Mouse (Mus musculus): ENCODE results near the gene 1520401A03Rik. TPM values are rescaled to one million over a fixed set of nuclear protein-coding genes. Genes with fewer than 3 reads are reported as not detected.

The 1520401A03Rik gene
- polyA plus RNA-seq, 1 experiment from 2014 or later = 0.30 TPM

Other genes starting within 250 kb of the 1520401A03Rik start
- not detected in 2 replicates for gene Vmn2r117, start 243.1 kb downstream of the 1520401A03Rik start, polyA plus RNA-seq (2015; fragmentation: Nextera tagmentation; extraction: Ambion mirVana)
- 18.0 and 20.4 TPM in 2 replicates for gene Zfp213, start 158.5 kb downstream of the 1520401A03Rik start, polyA plus RNA-seq (2015; fragmentation: Nextera tagmentation; extraction: Ambion mirVana)
- 26.6 and 28.7 TPM in 2 replicates for gene Zfp13, start 123.3 kb downstream of the 1520401A03Rik start, polyA plus RNA-seq (2015; fragmentation: Nextera tagmentation; extraction: Ambion mirVana)
- gene Zscan10, start 121.9 kb downstream of the 1520401A03Rik start, polyA plus RNA-seq (2015; fragmentation: Nextera tagmentation; extraction: Ambion mirVana) = not detected in 2 replicates
- 1.1 TPM in 2 replicates for gene Mmp25, start 77.5 kb downstream of the 1520401A03Rik start, polyA plus RNA-seq (2015; fragmentation: Nextera tagmentation; extraction: Ambion mirVana)
- 0.16 TPM in 1 of 2 replicates, not detected in the other for gene Bicdl2, start 62.3 kb downstream of the 1520401A03Rik start, polyA plus RNA-seq (2015; fragmentation: Nextera tagmentation; extraction: Ambion mirVana)
- 84.9 and 90.9 TPM in 2 replicates for gene Hcfc1r1, start 49.2 kb downstream of the 1520401A03Rik start, polyA plus RNA-seq (2015; fragmentation: Nextera tagmentation; extraction: Ambion mirVana)
- 44.8 and 46.5 TPM in 2 replicates for gene Thoc6, start 48.9 kb downstream of the 1520401A03Rik start, polyA plus RNA-seq (2015; fragmentation: Nextera tagmentation; extraction: Ambion mirVana)
- gene Tnfrsf12a, start 45.3 kb downstream of the 1520401A03Rik start, polyA plus RNA-seq (2015; fragmentation: Nextera tagmentation; extraction: Ambion mirVana) = 1.4 and 2.9 TPM in 2 replicates
- gene Cldn6, start 43.5 kb downstream of the 1520401A03Rik start, polyA plus RNA-seq (2015; fragmentation: Nextera tagmentation; extraction: Ambion mirVana) = 0.15 and 0.17 TPM in 2 replicates
- gene Cldn9, start 38.8 kb downstream of the 1520401A03Rik start, polyA plus RNA-seq (2015; fragmentation: Nextera tagmentation; extraction: Ambion mirVana) = 0.32 and 1.1 TPM in 2 replicates
- 21.4 and 26.5 TPM in 2 replicates for gene Pkmyt1, start 3.6 kb upstream of the 1520401A03Rik start, polyA plus RNA-seq (2015; fragmentation: Nextera tagmentation; extraction: Ambion mirVana)
- gene Paqr4, start 18.1 kb upstream of the 1520401A03Rik start, polyA plus RNA-seq (2015; fragmentation: Nextera tagmentation; extraction: Ambion mirVana) = 55.8 and 56.8 TPM in 2 replicates
- 0.57 and 0.66 TPM in 2 replicates for gene Kremen2, start 23.1 kb upstream of the 1520401A03Rik start, polyA plus RNA-seq (2015; fragmentation: Nextera tagmentation; extraction: Ambion mirVana)
- gene Flywch1, start 48.8 kb upstream of the 1520401A03Rik start, polyA plus RNA-seq (2015; fragmentation: Nextera tagmentation; extraction: Ambion mirVana) = 238 and 243 TPM in 2 replicates
- 63.9 and 70.5 TPM in 2 replicates for gene Flywch2, start 63.3 kb upstream of the 1520401A03Rik start, polyA plus RNA-seq (2015; fragmentation: Nextera tagmentation; extraction: Ambion mirVana)
- 639 and 664 TPM in 2 replicates for gene Srrm2, start 67.7 kb upstream of the 1520401A03Rik start, polyA plus RNA-seq (2015; fragmentation: Nextera tagmentation; extraction: Ambion mirVana)
- gene Elob, start 106.4 kb upstream of the 1520401A03Rik start, polyA plus RNA-seq (2015; fragmentation: Nextera tagmentation; extraction: Ambion mirVana) = 1,286 and 1,324 TPM in 2 replicates
- gene Prss33, start 113.3 kb upstream of the 1520401A03Rik start, polyA plus RNA-seq (2015; fragmentation: Nextera tagmentation; extraction: Ambion mirVana) = 0.30 and 0.36 TPM in 2 replicates
- not detected in 2 replicates for gene Prss32, start 121.1 kb upstream of the 1520401A03Rik start, polyA plus RNA-seq (2015; fragmentation: Nextera tagmentation; extraction: Ambion mirVana)
- gene Prss41, start 121.4 kb upstream of the 1520401A03Rik start, polyA plus RNA-seq (2015; fragmentation: Nextera tagmentation; extraction: Ambion mirVana) = 0.94 and 1.5 TPM in 2 replicates
- not detected in 2 replicates for gene Prss21, start 145.3 kb upstream of the 1520401A03Rik start, polyA plus RNA-seq (2015; fragmentation: Nextera tagmentation; extraction: Ambion mirVana)
- not detected in 2 replicates for gene Dcpp1, start 158.1 kb upstream of the 1520401A03Rik start, polyA plus RNA-seq (2015; fragmentation: Nextera tagmentation; extraction: Ambion mirVana)
- gene Dcpp2, start 158.1 kb upstream of the 1520401A03Rik start, polyA plus RNA-seq (2015; fragmentation: Nextera tagmentation; extraction: Ambion mirVana) = not detected in 2 replicates
- not detected in 2 replicates for gene Dcpp3, start 194.7 kb upstream of the 1520401A03Rik start, polyA plus RNA-seq (2015; fragmentation: Nextera tagmentation; extraction: Ambion mirVana)
- gene Sbp, start 218.9 kb upstream of the 1520401A03Rik start, polyA plus RNA-seq (2015; fragmentation: Nextera tagmentation; extraction: Ambion mirVana) = not detected in 2 replicates
- gene Sbpl, start 232.5 kb upstream of the 1520401A03Rik start, polyA plus RNA-seq (2015; fragmentation: Nextera tagmentation; extraction: Ambion mirVana) = not detected in 2 replicates